Mouse (Mus musculus) lung, postnatal 36 days (tissue): ENCODE data around the gene A4galt.
A peak's percentile ranks its signal among the peaks of the same experiment; 100 is the strongest.
"Not testable (repeated sequence)": the region's sequence is repeated elsewhere in the genome, so short reads cannot be mapped to it uniquely, and the experiment has no call there.

Experiments
- DNase-seq: peaks from one replicate; pipeline ENCODE4 v3.0.0; 2022; ENCODE audit warnings: mixed read lengths

The A4galt gene

DNA sequence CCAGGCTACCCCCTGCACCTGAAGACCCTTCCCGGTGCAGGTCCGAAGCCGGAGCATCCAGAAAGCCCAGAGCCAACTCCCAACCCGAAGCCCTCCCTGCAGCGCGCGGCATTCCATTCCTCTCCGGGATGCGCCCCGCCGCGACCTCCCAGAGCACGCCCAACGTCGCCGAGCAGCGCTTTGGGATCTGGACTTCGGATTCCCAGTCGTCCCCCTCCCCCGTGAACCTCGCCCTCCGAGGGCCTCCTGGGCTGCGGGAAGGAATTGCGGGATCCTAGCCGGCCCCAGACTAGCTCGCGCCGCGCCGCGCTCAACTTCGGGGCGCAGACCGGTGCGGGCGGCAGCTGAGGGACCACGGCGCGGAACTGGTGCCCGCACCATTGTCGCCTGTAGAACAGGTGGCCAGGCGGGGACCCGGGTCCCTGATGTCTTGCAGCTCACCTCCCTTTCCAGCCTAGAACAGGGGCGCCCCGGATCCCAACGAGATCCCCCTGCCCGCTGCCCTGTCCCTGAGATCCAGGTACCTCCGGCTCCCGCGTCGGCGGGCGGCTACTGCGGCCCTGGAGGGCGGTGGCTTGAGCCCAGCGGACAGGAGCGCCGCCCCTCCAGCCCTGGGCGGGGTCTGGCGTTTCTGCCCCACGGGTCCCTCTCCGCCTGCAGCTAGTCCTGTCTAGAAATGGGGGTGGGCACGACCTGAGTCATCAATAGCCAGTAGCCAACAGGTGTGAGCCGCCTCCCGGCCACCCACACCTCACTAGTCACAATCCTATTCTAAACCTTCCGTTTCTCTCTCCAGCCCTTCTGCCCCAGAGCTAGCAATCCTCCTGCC is at the start of gene A4galt:
Gene A4galt, minus strand, starts transcription at position 599 of the 829 bp plus-strand sequence.
- DNase-seq = peak; percentile 72

DNA sequence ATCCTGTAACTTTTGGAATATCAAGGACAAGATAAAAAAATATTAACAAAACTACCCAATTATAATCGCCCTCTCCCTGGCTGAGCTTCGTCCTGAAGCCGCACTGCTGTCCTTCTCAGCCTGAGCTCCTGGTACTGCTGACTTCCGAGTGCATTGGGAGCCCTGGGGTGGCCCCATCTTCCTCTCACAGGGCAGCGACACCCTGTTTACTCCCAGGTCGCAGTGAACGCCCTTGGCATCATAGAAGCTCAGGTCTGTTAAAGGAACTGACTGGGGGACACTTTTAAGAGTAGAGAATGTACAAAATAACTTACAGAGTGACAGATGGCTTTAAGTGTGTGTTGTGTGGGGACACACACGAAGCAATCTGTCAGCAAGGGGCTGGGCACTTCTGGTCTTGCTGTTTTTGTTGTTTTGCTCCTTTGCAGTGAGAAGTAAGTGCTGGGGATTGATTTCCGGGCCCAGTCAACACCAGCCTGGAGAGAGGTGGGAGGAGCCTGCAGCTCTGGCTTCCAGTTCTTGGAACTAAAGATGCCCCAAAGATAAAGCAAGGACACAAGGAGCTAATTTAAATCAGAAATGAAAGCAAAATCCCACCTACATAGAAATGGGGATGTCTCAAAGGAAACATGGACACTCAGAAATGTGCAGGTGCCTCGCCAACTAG is 48.5 kb upstream of the A4galt start:
- peak; percentile 65 for DNase-seq

DNA sequence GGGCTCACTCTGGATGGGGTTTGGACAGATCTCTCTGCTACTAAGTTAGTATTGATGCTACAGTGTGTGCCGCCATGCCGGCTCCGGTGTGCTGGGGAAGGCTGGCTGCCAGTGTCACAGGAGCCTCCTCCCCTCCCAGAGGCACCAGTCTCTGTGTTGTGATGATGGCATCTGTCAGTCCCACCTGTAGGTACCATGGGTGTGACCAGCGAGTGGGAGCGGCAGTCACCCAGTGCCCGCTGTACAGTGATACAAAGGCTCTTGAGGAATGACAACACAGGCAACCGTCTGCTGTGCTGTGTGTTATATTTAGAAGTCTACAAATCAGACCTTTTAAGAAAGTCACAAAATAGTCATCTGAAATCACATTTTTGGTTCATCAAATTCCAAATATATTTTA is 47.9 kb upstream of the A4galt start:
- no peak for DNase-seq

DNA sequence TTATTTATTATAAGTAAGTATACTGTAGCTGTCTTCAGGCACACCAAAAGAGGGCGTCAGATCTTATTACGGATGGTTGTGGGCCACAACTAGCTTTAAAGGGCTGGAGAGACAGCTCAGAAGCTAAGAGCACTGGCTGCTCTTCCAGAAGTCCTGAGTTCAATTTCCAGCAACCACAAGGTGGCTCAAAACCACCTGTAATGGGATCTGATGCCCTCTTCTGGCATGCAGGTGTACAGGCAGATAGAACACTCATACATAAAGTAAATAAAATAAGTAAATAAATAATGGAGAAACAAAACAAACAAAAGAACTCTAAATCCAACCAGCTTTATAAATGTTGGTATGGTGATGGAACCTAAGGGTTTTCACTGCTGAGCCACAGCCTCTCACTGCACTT is 47.2 kb upstream of the A4galt start:
- DNase-seq = no peak

DNA sequence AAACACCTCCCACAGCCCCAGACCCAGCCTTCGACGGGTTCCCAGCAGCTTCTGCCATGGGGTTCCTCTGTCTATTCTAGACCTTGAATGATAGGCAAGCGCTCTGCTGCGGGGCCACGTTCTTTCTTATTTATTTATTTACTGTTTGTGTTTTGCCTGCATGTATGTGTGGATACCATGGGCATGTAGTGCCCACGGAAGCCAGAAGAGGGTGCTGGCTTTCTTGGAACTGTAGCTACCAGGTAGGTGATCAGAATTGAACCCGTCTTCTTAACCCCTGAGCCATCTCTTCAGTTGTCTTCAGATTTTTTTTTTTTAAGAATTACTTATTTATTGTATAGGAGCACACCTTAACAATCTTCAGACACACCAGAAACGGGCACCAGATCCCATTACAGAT is 46.7 kb upstream of the A4galt start:
- peak; percentile 47 for DNase-seq

DNA sequence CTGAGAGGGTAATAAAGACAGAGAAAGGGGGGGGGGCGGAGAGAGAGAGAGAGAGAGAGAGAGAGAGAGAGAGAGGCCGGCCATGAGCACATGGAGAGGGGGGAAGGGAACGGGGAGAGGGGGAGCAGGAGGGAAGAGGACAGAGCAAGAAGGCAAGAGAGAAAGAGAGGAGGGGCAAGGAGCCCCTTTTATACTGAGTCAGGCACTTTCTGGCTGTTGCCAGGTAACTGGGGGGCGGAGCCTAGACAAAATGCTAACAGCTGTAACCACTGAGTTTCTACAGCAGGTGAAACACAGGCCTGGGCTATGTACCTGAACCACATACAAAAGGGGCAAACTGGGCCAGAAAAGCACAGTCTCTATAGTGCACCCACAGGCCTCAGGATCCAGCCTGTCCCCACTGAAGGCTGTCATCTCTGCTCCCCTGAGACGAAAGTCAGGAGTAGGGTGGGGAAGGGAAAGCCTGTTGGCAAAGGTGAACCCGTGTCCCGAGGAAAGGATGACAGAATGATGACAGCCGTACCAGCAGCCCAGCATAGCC is 45.3 kb upstream of the A4galt start:
- no peak for DNase-seq

DNA sequence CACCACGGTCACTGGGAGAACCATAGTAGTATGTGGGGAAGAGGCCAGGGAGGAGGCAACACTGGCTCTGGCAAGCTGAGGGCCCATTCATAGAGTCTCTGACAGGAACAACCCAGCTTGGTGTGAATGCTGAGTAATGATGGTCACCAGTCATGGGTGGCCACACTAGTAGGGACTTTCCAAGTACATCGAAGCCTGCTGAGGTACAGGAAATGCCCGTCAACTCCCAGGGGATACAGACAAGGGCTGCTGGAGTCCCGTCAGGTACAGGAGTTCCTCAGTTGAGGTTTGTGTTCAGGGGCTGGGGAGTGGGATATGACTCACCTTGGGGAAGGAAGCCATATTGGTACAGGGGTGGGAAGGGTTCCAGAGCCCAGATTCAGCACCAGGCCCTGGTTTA is 44.5 kb upstream of the A4galt start:
- DNase-seq = no peak

DNA sequence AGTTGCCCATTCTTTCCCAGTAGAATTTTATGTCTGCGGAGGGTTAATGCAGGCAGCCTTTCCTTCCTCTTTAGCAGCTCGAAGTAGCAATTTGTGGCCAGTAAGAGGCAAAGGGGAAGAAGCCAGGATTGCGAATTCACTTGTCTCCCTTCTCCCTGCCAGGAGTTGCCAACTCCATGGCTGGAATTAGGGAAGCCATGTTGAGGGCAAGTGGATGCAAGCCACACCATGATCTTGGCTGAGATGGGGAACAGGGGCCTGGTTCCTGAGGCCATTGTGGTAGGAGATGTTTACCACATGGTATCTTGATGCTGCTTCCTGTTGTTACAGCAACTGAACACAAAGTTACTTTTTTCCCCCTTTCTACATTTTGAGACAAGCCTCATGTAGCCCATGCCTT is 43.4 kb upstream of the A4galt start:
- no peak for DNase-seq

DNA sequence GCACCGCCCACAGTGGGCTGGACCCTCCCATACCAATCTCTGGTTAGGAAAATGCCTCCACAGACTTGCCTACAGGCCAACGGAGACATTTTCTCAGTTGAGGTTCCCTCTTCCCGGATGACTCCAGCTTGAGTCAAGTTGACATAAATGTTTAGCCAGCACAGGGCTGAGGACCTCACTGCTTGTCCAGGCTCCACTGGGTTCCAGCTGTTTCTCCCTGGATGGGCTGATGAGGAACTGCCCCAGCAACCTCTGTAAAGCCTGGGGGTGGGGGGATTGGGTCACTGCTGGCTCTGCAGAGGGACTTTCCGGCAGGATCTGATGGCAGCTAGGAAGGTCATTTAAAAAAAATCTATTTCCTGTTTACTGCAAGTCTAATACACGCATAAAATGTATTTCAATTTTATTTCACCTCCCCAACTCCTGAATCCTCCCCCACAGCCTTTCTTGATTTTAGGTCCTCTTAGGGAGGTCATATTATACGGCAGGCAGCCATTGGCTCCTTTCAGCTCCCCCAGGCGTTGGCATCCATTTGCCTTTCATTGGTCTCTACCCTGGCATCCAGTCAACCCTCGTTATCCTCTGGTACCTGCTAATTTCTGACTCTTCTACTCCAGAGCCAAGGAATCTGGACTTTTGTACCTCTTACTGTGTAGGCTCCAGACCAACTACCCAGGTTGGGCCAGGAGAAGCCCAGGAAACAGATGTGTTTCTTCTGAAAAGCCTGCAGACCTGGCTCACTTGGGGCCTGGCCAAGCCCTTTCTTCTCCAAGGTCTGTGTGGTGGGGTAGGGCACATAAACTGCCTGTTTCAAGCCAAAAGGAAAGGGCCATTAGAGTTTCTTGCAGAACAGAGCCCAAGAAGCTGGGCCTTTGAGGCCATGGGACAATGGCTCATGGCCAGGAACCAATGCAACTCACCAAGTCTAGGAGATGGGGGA is 42.4 kb upstream of the A4galt start:
- DNase-seq = peak; percentile 31

DNA sequence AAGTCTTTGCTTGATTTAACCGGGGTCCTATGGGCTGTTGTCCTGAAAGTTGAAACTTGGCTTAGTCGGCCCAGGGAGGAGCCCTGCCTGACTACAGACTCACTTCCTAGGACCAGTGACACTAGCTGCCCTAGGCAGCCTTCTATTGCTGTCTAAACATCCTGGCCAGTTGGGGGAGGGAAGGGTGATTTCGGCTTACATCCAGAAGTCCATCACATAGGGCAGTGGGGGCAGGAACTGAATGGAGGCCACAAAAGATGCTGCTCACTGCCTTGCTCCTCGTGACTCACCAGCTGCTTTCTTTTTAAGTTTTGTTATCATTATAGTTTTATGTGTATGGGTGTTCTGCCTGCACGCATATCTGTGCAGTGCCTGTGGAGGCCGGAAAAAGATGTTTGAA is 41.6 kb upstream of the A4galt start:
- DNase-seq = peak; percentile 91

DNA sequence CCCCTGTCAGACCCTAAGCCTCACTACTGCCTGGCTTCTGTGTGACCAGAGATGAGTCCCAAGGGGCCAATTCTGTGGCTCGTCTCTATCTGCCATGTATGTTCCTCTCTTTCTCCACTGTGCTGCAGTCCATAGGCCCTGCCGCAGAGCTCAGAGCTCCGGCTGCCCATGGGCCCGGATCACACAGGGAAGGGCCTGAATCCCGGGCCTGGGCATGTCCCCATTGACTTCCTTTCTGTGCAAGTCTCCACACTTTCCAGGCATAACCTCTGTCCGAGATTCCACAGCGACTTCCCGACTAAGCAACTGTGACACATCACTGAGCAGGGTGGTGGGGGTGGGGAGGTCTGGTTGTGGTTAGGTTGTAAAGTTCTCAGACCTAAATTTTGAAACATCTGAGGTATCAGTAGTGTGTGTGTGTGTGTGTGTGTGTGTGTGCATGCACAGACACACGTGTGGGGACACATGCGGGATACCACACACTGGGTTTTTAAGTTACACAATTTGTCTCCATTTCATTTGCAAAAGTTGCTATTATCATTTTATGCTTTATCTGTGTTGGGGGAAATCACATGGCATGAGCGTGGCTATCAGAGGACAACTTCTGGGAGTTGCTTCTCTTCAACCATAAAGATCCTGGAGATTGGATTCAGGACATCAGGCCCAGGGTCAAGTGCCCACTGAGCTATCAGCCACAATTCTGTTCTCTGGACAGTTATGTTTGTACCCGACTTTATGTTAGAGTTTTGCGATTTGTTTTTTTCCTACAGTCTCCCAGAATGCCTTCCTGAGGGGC is 40.9 kb upstream of the A4galt start:
- DNase-seq = peak; percentile 13

DNA sequence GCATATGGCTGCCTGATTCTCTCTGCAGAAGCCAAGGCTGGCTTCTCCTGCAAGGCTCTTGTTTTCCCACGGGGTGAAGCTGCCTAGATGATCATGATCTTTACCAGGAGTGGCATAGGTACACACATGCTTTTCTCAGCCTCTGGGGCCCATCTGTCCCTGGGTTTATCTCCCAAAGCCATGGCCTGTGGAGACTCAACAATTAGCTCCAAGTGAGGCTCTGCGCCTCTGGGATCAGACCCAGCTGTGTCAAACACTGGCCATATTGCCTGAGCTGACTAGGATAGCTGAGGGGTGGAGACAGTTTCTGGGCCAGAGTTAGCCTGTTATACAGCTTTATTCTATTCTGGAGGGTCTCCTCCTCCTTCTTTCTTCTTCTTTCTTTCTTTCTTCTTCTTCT is 39.3 kb upstream of the A4galt start:
- no peak for DNase-seq

DNA sequence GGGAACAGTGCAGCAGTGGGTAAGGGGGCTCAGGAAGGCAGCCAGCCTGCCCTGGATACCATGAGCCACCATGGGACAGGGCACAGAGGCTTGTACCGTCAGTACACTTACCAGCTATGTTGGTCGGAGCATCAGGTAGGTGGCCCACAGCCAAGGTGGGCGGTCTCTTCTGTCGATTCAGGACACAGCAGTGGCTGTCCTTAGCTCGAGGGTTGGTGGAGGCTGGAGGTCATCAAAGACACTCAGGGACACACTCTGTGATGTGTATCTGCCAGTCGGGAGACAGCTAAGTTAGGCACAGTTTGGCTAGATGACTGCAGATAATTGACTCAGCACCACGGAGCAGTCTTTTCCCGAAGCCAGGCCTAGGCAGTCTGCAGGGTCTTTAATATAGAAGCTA is 33.3 kb upstream of the A4galt start:
- DNase-seq = no peak

DNA sequence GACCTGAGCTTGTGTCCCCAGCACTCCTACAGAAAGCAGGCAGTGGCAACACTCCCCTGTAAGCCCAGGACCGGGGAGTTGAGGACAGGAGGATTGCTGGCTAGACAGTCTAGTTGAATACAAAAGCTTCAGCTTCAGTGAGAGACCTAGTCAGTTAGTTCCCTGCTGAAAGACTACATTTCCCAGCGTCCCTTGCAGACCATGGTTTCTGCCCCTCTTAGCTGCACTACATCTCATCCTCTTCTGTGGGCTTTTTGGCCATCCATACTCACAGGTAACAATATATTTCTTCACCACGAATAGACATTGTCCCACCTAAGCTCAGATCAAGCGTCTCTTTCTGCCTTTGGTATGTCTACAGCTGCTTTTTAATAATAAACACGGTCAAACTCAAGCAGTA is 30.8 kb upstream of the A4galt start:
- no peak for DNase-seq

DNA sequence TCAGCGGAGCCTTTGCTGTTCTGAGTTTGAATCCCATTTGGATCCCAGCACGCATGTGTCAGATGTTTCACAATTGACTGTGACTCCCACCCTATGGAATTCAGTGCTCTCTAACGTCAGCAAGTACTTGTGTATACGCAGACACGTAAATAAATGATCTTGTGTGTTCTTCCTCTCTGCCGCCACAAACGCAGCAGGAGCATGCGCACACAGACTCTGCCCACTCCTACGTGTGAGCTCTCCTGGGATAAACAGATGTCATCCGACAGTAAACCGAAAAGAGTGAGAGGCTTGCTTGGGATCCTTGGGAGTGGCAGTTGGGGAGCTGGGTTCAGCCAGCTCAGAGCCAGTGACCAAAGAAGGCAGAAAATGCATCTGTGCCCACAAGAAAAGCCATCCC is 29.7 kb upstream of the A4galt start:
- DNase-seq = peak; percentile 34

DNA sequence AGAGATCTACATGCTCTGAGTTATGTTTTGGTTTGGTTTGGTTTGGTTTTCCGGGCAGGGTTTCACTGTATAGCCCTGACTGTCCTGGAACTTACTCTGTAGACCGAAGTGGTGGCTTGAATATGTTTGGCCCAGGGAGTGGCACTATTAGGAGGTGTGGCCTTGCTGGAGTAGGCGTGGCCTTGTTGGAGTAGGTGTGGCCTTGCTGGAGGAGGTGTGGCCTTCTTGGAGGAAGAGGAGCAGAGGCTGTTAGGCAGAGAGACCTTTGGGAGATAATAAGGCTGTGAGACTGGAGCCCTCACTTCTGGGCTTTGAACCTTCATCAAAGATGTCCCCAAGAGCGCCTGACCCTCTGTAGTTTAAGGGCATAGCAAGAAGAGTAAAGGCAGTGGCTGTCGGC is 27.0 kb upstream of the A4galt start:
- no peak for DNase-seq

DNA sequence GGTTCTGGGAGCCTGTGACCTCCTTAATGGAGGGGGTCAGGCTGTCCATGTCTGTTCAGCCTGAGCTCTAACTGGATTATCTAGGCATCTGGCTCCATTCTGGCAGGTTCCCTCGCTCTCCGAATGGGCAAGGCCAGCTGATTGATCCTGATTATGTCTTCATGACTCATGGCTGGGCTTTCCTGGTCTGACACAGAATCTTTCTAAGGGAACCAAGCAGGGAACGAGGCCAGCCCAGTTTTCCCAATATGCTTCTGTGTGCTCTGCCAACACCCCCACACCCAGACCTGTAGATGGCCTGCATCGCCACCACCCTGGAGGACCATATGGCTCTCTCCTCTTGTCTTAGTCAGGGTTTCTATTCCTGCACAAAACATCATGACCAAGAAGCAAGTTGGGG is 25.9 kb upstream of the A4galt start:
- DNase-seq = no peak

DNA sequence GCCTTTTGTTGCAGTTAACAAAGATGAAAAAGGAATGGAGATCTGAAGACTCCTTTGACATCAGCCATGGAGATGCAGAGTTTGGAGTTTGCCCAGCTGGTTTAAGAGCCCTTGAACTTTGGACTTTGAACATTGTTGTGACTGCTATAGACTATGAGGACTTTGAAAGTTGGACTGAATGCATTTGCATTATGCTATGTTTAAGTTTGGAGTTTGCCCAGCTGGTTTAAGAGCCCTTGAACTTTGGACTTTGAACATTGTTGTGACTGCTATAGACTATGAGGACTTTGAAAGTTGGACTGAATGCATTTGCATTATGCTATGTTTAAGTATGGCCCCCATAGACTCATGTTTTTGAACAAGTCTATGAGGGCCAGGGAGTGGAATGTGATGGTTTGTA is 22.7 kb upstream of the A4galt start:
- DNase-seq = not testable (repeated sequence)

DNA sequence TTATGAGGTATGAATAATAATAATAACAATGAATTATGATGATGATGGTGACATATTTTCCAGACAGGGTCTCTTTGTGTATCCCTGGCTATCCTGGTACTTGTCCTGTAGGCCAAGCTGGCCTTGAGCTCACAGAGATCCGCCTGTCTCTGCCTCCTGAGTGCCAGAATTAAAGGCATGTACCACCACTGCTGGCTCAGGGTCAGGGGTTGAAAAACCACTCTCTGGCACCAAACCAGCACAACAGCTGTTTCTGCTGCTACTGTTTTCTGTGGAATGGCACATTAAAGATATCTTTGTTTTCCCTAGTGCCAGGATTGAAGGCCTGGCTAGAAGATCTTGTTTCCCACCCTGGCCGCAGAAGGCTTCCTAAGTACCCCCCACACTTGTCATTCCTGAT is 21.4 kb upstream of the A4galt start:
- DNase-seq = no peak

DNA sequence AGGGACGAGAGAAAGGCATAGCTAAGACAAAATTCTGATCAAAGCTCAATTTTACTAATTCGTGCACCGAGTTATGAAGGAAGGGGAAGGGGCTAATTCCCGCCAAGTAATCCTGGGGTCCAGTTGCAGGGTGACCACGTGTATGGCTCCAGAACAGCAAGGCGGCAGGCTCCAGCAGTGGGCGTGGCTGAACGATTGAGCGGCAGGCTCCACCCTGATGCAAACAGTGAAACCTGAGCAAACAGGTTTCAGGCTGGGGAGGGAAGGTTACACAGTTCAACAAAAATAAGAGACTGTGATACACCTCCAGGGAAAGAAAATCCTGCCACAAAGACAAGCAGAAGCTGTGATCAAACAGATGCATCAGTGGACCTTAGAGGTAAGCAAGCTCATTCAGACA is 19.6 kb upstream of the A4galt start:
- DNase-seq = peak; percentile 35

DNA sequence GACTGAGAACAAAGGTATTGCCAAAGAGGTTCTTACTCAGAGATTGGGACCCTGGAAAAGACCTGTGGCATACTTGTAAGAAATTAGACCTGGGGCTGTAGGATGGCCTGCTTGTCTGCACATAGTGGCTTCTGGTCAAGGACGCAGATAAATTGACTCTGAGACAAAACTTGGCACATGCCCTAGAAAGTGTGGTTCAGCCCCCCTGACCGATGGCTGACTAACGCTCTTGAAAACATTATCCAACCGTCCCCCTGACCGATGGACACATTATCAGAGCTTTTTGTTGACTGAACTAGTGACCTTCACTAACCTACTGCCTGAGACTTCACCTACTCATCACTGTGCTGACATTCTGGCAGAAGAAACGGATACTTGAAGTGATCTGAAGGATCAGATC is 18.4 kb upstream of the A4galt start:
- DNase-seq = not testable (repeated sequence)

DNA sequence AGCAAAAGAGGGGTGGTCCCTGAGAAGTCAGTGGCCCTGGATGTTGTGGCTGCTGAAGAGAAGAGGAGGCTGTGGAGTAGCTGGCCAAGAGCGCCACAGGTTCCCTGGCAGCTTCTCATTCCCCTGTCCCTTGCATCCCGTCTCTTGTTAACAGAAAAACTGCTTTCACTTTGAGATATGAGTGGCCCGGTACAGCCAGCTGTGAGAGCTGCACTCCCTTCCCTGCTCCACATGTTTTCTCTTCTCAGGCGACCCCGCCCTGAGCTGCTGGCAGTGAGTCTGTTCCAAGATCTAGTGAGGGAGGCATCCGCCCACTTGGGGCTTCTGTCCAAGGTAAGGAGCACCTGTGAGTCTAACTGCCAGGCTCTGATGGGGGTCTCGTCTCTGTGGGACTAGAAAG is 16.9 kb upstream of the A4galt start:
- peak; percentile 73 for DNase-seq
